Mouse (Mus musculus) lung, adult 2 months (tissue): ENCODE measurements around the gene Serping1.

ENCODE experiments used
- CTCF ChIP-seq: fragments of 200-500 bp; IDR thresholded peaks from 2 replicates; pipeline ENCODE4 v1.5.1; 2011; ENCODE audit warnings: mild to moderate bottlenecking, low read length, control low read depth; ENCODE audit not compliant: insufficient read depth
- POLR2A ChIP-seq: fragments of 200-500 bp; IDR thresholded peaks from 2 replicates; pipeline ENCODE4 v1.6.1; 2011; ENCODE audit warnings: low read depth, mild to moderate bottlenecking, control low read depth, low read length, borderline replicate concordance; ENCODE audit errors: extremely low read depth

GRCm38 (mm10) chr2:84810886-84811577 is 35.8 kb upstream of the Serping1 start:
- TF ChIP-seq CTCF (peak; percentile 65), POLR2A (no peak)
